Mouse (Mus musculus): Measurements from ENCODE around the gene Fam102a. TPM values are rescaled to one million over a fixed set of nuclear protein-coding genes. Genes with fewer than 3 reads are reported as not detected.

Fam102a gene
- polyA plus RNA-seq, 1 experiment from 2014 or later = 5.6 TPM

DNA sequence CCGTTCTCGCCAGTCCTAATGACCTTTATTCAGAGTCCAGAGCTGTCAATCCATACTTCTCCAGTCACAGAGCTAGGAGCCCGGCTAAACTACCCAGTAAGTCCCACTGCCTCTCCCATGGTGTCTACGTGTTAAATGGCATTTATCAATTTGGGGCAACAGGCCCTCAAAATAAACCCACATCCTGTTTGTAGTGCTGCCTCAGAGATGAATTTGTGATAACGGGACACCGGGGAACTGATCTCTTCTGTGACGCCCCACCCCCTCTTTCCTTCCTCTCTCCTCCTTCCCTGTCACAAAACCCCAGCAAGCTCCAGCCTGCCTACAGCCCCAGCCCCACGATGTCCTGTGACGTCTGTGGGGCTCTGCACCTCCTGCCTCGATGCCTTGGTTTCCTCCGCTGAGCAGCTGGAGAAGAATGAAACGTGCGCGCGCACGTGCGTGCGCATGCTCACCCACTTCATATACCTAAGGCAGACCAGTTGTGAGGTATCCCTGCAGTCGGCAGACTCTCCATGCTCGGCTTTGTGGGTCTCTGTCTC is 39.9 kb upstream of the Fam102a start:
- no peaks in the 10 kb centered on the region for H3K4me1 ChIP-seq (replicated peaks; ENCODE audit: control insufficient read depth, insufficient read depth, low read length)
- no peaks in the 10 kb centered on the region for H3K27me3 ChIP-seq (replicated peaks; ENCODE audit: control insufficient read depth, insufficient read depth, low read length)
- H3K27ac ChIP-seq (ENCODE audit: low read length) = no peak overlapping the region
- no peak for ATAC-seq
- H3K9me3 ChIP-seq (ENCODE audit: control insufficient read depth, low read length) = peaks cover 3% of the 10 kb centered on the region; the same call in 1 of the 2 replicates
- 84% methylated on average over 20 of the region's 20 CpGs for WGBS
- no peak overlapping the region for H3K4me3 ChIP-seq (replicated peaks; ENCODE audit: low read length)
- no peak overlapping the region for H3K9ac ChIP-seq (replicated peaks; ENCODE audit: low read depth, low read length)
- no peak overlapping the region for H3K4me2 ChIP-seq (ENCODE audit: low read length)
- no peaks in the 10 kb centered on the region for H3K36me3 ChIP-seq (ENCODE audit: control insufficient read depth, insufficient read depth)

DNA sequence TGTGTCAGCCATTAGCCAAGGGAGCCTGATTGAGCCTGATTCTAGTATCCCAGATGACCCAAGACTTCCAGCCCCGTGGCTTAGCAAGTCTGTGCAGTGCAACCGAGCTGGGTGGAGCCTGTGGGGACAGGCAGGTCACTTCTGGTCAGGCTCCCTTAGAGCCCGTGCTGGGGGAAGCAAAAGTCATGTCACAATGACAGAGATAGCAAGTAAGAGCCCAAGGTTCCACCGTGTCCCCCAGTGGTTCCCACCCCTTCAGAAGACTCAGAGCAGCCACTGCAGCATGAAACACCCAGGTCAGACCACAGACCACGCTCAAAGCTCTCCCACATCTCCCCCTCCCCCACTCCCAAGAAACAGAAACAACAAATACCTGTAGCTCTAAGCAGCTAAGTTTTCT is 38.9 kb upstream of the Fam102a start:
- no peak overlapping the region for H3K27ac ChIP-seq (ENCODE audit: low read length)
- no peaks in the 10 kb centered on the region for H3K27me3 ChIP-seq (replicated peaks; ENCODE audit: control insufficient read depth, insufficient read depth, low read length)
- H3K4me3 ChIP-seq (replicated peaks; ENCODE audit: low read length) = no peak overlapping the region
- WGBS = 71% methylated on average over 5 of the region's 5 CpGs
- no peak overlapping the region for H3K4me2 ChIP-seq (ENCODE audit: low read length)
- no peaks in the 10 kb centered on the region for H3K36me3 ChIP-seq (ENCODE audit: control insufficient read depth, insufficient read depth)
- no peak for ATAC-seq
- no peaks in the 10 kb centered on the region for H3K4me1 ChIP-seq (replicated peaks; ENCODE audit: control insufficient read depth, insufficient read depth, low read length)
- H3K9ac ChIP-seq (replicated peaks; ENCODE audit: low read depth, low read length) = no peak overlapping the region
- peaks cover 3% of the 10 kb centered on the region; the same call in 1 of the 2 replicates for H3K9me3 ChIP-seq (ENCODE audit: control insufficient read depth, low read length)

DNA sequence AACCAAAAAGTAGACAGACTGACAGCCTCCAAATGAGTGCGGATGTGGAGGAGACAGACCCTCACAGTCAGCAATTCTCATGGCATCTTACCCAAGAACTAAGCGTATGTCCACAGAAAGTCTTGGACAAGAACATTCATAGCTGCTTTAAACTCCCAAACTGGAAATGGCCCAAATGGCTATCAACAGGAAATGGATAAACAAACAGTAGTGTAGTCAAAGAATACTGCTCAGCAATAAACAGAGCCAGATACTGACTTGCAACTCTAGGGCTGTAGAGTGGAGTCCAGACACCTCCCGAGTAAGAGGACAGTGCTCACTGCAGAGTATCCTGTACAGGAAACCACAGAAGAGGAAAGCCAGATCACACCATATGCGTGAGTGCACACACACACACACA is 35.8 kb upstream of the Fam102a start:
- Histone ChIP-seq H3K27me3 (replicated peaks; ENCODE audit: control insufficient read depth, insufficient read depth, low read length) (no peaks in the 10 kb centered on the region), H3K4me1 (replicated peaks; ENCODE audit: control insufficient read depth, insufficient read depth, low read length) (no peaks in the 10 kb centered on the region), H3K9ac (replicated peaks; ENCODE audit: low read depth, low read length) (no peak overlapping the region), H3K4me2 (ENCODE audit: low read length) (no peak overlapping the region), H3K9me3 (ENCODE audit: control insufficient read depth, low read length) (peaks cover 3% of the 10 kb centered on the region; the same call in 1 of the 2 replicates), H3K4me3 (replicated peaks; ENCODE audit: low read length) (no peak overlapping the region), H3K27ac (ENCODE audit: low read length) (no peak overlapping the region), H3K36me3 (ENCODE audit: control insufficient read depth, insufficient read depth) (no peaks in the 10 kb centered on the region)
- no peak for ATAC-seq
- 94% methylated on average over 4 of the region's 4 CpGs for WGBS

DNA sequence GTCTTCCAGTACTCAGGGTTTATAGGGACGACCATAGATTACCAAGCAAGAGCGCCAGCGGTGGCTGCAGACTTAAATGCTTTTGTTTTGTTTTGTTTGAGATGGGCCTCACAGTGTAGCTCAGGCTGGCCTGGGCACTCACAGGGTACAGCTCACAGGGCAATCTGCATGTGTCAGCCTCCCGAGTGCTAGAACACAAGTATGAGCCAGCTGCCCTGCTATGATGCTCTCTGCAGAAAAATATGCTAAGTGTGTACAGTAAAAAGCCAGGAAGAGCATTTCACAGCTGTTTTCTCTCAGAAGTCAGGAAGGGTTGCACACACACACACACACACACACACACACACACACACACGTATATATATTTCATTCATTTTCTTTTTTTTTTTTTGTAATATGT is 34.7 kb upstream of the Fam102a start:
- Histone ChIP-seq H3K4me2 (ENCODE audit: low read length) (no peak overlapping the region), H3K4me1 (replicated peaks; ENCODE audit: control insufficient read depth, insufficient read depth, low read length) (no peaks in the 10 kb centered on the region), H3K4me3 (replicated peaks; ENCODE audit: low read length) (no peak overlapping the region), H3K9me3 (ENCODE audit: control insufficient read depth, low read length) (peaks cover 3% of the 10 kb centered on the region; the same call in 1 of the 2 replicates), H3K27ac (ENCODE audit: low read length) (no peak overlapping the region), H3K36me3 (ENCODE audit: control insufficient read depth, insufficient read depth) (no peaks in the 10 kb centered on the region), H3K9ac (replicated peaks; ENCODE audit: low read depth, low read length) (no peak overlapping the region), H3K27me3 (replicated peaks; ENCODE audit: control insufficient read depth, insufficient read depth, low read length) (no peaks in the 10 kb centered on the region)
- WGBS = 79% methylated on average over 5 of the region's 5 CpGs
- ATAC-seq = no peak

DNA sequence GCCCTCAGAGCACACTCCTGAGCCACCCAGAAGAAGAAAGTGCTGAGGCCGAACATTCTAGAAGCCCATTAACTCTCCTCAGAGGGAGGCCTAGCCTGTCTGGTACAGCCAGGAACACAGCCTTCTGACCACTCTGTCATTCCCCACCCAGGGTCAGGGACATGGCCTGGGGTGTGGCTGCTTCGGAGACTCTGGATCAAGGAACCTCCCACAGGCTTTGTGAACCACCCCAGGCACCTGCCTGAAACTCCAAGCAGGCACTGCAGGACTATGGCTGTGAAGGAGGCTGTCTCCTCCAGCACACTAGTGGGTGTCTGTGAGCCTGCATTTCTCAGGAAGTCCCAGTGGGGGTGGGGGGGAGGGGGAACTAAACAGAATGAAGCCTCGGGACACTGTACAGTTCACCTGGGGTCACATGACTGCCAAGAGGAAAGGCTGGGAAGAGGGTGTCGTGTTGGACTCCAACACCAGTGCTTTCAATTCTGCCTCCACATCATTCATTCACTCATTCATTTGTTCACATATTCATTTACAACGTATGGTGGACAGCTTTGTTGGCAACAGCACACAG is 33.3 kb upstream of the Fam102a start:
- Histone ChIP-seq H3K9ac (replicated peaks; ENCODE audit: low read depth, low read length) (no peak overlapping the region), H3K9me3 (ENCODE audit: control insufficient read depth, low read length) (peaks cover 3% of the 10 kb centered on the region; the same call in 1 of the 2 replicates), H3K27me3 (replicated peaks; ENCODE audit: control insufficient read depth, insufficient read depth, low read length) (no peaks in the 10 kb centered on the region), H3K36me3 (ENCODE audit: control insufficient read depth, insufficient read depth) (no peaks in the 10 kb centered on the region), H3K4me1 (replicated peaks; ENCODE audit: control insufficient read depth, insufficient read depth, low read length) (no peaks in the 10 kb centered on the region), H3K4me3 (replicated peaks; ENCODE audit: low read length) (no peak overlapping the region), H3K27ac (ENCODE audit: low read length) (no peak overlapping the region), H3K4me2 (ENCODE audit: low read length) (no peak overlapping the region)
- WGBS = 63% methylated on average over 5 of the region's 5 CpGs
- ATAC-seq = no peak

DNA sequence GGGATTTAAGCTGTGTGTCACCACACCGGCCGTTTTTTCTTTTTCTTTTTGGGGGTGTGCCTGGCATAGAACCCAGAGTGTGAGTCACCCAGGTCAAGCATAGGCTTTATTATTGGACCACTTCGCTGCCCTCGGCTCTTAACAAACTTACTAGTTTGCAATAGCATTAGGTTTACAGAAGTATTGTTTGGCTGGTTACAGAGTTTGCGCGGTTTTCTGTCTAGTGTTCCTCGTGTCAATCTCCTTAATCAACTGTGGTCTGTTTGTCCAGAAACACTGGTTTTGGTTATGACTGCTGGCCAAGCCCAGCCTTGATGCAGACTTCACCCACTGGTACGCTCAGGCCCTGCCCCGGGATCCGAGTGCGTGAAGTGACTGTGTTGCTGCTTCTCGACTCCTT is 32.3 kb upstream of the Fam102a start:
- Histone ChIP-seq H3K4me1 (replicated peaks; ENCODE audit: control insufficient read depth, insufficient read depth, low read length) (no peaks in the 10 kb centered on the region), H3K4me2 (ENCODE audit: low read length) (no peak overlapping the region), H3K9ac (replicated peaks; ENCODE audit: low read depth, low read length) (no peak overlapping the region), H3K36me3 (ENCODE audit: control insufficient read depth, insufficient read depth) (no peaks in the 10 kb centered on the region), H3K27ac (ENCODE audit: low read length) (no peak overlapping the region), H3K4me3 (replicated peaks; ENCODE audit: low read length) (no peak overlapping the region), H3K9me3 (ENCODE audit: control insufficient read depth, low read length) (peaks cover 3% of the 10 kb centered on the region; the same call in 1 of the 2 replicates), H3K27me3 (replicated peaks; ENCODE audit: control insufficient read depth, insufficient read depth, low read length) (no peaks in the 10 kb centered on the region)
- ATAC-seq = no peak
- 82% methylated on average over 12 of the region's 12 CpGs for WGBS

DNA sequence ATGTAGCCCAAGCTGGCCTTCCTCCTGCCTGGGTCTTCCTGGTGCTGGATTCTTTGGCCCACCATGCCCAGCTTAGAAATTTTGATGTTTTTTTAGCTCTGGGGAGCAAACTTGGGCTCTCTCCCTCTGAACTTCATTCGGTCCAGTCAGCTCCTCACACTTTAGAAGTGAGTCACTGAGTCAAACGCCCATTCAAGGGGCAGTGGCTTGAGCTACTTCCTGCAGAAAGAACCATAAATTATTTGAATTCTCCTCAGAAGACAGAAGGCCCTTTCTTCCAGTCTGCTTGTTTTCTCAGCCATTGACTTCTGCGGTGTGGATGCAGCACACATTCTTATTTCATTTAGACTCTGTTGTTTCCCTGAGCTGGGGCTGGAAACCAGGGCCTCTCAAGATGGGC is 31.5 kb upstream of the Fam102a start:
- Histone ChIP-seq H3K4me2 (ENCODE audit: low read length) (no peak overlapping the region), H3K9ac (replicated peaks; ENCODE audit: low read depth, low read length) (no peak overlapping the region), H3K9me3 (ENCODE audit: control insufficient read depth, low read length) (peaks cover 3% of the 10 kb centered on the region; the same call in 1 of the 2 replicates), H3K36me3 (ENCODE audit: control insufficient read depth, insufficient read depth) (no peaks in the 10 kb centered on the region), H3K27me3 (replicated peaks; ENCODE audit: control insufficient read depth, insufficient read depth, low read length) (no peaks in the 10 kb centered on the region), H3K4me1 (replicated peaks; ENCODE audit: control insufficient read depth, insufficient read depth, low read length) (no peaks in the 10 kb centered on the region), H3K4me3 (replicated peaks; ENCODE audit: low read length) (no peak overlapping the region), H3K27ac (ENCODE audit: low read length) (no peak overlapping the region)
- WGBS = 70% methylated on average over 3 of the region's 3 CpGs
- no peak for ATAC-seq

DNA sequence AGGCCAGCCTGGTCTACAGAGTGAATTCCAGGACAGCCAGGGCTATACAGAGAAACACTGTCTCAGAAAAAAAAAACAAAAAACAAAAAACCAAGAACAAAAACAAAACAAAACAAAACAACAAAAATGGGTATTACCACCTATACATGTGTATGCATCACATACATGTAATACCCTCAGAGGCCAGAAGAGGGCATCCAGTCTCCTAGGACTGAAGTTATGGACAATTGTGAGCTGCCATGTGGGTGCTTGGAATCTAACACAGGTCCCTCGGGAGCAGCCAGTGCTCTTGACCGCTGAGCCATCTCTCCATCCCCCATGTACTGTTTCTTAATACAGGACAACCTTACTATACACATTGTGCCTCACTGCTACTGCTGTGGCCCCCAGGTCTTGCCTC is 29.6 kb upstream of the Fam102a start:
- no peak for ATAC-seq
- Histone ChIP-seq H3K4me2 (ENCODE audit: low read length) (no peak overlapping the region), H3K9ac (replicated peaks; ENCODE audit: low read depth, low read length) (no peak overlapping the region), H3K36me3 (ENCODE audit: control insufficient read depth, insufficient read depth) (no peaks in the 10 kb centered on the region), H3K9me3 (ENCODE audit: control insufficient read depth, low read length) (no peaks in the 10 kb centered on the region), H3K4me1 (replicated peaks; ENCODE audit: control insufficient read depth, insufficient read depth, low read length) (no peaks in the 10 kb centered on the region), H3K27me3 (replicated peaks; ENCODE audit: control insufficient read depth, insufficient read depth, low read length) (no peaks in the 10 kb centered on the region), H3K4me3 (replicated peaks; ENCODE audit: low read length) (no peak overlapping the region), H3K27ac (ENCODE audit: low read length) (no peak overlapping the region)
- WGBS = 94% methylated on average over 2 of the region's 2 CpGs

DNA sequence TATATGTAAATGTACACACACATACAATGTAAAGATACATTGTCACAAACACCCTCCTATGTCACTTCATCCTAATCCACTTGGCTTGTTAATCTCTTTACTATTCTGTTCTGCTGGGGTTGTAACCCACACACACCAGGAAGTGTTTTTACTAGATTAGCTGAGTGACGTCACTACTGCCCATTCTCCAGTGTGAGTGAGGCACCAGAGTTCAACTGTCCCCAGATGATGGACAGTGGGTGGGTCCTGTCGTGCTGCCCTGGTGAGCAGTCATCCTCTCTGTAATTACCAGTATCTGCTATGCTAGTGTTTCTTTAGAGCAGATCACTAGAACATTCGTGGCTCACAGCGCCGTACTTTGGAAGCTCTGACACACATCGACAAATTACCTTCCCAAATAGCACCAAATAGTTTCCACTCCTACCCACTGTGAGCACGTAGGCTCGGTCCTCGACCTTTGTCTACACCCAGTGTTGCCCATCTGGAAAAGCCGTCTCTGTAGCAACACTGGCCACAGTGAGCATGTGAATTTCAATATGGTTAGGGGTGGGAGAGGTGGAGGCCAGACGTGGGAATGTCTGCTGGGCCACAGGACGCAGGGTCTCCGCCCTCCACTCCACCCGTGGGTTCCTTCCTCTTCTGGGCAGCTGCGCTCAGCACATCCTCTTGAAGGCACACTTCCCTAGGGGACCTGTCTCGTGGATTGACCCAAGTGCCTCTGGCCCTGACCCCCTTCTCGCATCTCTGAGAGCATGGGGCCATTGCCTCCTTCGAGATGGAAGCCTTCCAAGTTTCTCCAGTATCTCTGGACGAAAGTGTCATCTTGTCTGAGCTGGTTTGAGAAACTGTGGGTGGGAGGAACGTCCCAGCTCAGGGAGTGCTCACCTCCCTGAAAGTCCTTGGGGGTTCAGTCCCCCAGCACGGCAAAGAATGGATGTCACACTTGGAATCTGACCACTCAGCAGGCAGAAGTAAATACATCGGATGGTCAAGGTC is 28.2 kb upstream of the Fam102a start:
- no peak for ATAC-seq
- no peak overlapping the region for H3K4me2 ChIP-seq (ENCODE audit: low read length)
- no peak overlapping the region for H3K27ac ChIP-seq (ENCODE audit: low read length)
- H3K9me3 ChIP-seq (ENCODE audit: control insufficient read depth, low read length) = no peaks in the 10 kb centered on the region
- H3K27me3 ChIP-seq (replicated peaks; ENCODE audit: control insufficient read depth, insufficient read depth, low read length) = no peaks in the 10 kb centered on the region
- WGBS = 84% methylated on average over 22 of the region's 22 CpGs
- no peak overlapping the region for H3K4me3 ChIP-seq (replicated peaks; ENCODE audit: low read length)
- H3K9ac ChIP-seq (replicated peaks; ENCODE audit: low read depth, low read length) = no peak overlapping the region
- no peaks in the 10 kb centered on the region for H3K4me1 ChIP-seq (replicated peaks; ENCODE audit: control insufficient read depth, insufficient read depth, low read length)
- no peaks in the 10 kb centered on the region for H3K36me3 ChIP-seq (ENCODE audit: control insufficient read depth, insufficient read depth)

Data from forebrain, embryonic 16.5 days (tissue).